Mouse (Mus musculus) megakaryocyte, embryonic 14.5 days (primary cell): ENCODE measurements around the gene Kank2. TPM values are rescaled to one million over a fixed set of nuclear protein-coding genes. Genes with fewer than 3 reads are reported as not detected.

Experiments used
- H3K27me3 ChIP-seq: replicated peaks from 2 replicates; pipeline ENCODE3; 2012; ENCODE audit warnings: inconsistent platforms
- H3K36me3 ChIP-seq: replicated peaks from 2 replicates; pipeline ENCODE3; 2012; ENCODE audit warnings: low read length, inconsistent platforms, mixed read lengths
- H3K4me1 ChIP-seq: 2 replicates; pipeline ENCODE4 v1.6.1; 2012; ENCODE audit warnings: inconsistent platforms
- H3K4me3 ChIP-seq: replicated peaks from 2 replicates; pipeline ENCODE3; 2012; ENCODE audit warnings: moderate library complexity, mild to moderate bottlenecking, inconsistent platforms
- H3K9me3 ChIP-seq: 2 replicates; pipeline ENCODE4 v1.6.1; 2012; ENCODE audit warnings: inconsistent platforms
- FLI1 ChIP-seq: IDR thresholded peaks from 2 replicates; pipeline ENCODE4 v1.6.1; 2012; ENCODE audit warnings: low read length, inconsistent platforms, mixed read lengths
- GATA1 ChIP-seq: IDR thresholded peaks from 3 replicates; pipeline ENCODE4 v1.6.1; 2012; ENCODE audit warnings: mixed read lengths, low read length, inconsistent platforms, borderline replicate concordance
- polyA plus RNA-seq: library from polyadenylated mRNA; stranded (reverse); fragments of >175 nt; gene quantifications from 2 replicates; pipeline ENCODE4 v1.2.3, GENCODE M21; 2012; ENCODE audit warnings: low replicate concordance; ENCODE audit not compliant: insufficient read depth

The Kank2 gene
- 0.51 TPM in 1 of 2 replicates, not detected in the other for polyA plus RNA-seq

DNA sequence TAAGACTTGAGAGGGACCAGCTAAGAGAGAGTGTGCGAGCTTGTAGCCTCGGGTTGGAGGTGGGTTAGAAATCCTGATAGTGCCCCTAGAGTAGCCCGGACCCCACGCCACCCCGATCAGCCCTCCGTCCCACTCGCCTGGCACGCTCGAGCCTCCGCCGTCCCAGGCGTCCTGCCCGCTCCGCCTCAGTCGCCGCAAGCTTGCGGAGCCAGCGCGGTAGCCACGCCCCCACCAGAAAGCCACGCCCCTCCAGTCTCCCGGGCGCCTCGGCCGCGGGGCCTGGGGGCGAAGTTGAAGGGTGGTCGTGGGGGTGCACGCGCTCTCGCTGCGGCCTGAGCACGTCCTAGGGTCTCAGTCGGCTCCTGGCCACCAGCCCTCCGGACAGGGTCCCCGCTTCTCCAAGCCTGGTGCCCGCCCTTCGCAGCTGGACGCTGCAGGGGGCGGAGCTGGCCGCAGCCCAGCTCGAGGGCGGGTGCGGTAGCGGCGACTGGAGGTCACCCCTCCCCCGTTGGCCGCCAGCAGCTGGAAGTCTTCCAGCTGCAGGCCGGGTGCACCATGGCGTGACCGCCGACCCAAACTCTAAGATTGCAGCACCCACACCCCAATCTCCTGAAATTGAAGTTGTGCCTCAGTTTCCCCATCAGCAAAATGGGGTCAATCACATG, at the start of gene Kank2:
TSS of gene Kank2 (minus strand) at position 400 of the 665 bp plus-strand sequence.
- peaks cover 68% of the 10 kb centered on the region for H3K27me3 ChIP-seq
- H3K9me3 ChIP-seq = peaks cover 13% of the 10 kb centered on the region
- no peak for TF ChIP-seq FLI1
- TF ChIP-seq GATA1 = no peak
- peaks cover 38% of the 10 kb centered on the region for H3K4me1 ChIP-seq
- peak within 1 kb of the TSS; percentile 94 for H3K4me3 ChIP-seq
- H3K36me3 ChIP-seq = peaks cover 19% of the 10 kb centered on the region

DNA sequence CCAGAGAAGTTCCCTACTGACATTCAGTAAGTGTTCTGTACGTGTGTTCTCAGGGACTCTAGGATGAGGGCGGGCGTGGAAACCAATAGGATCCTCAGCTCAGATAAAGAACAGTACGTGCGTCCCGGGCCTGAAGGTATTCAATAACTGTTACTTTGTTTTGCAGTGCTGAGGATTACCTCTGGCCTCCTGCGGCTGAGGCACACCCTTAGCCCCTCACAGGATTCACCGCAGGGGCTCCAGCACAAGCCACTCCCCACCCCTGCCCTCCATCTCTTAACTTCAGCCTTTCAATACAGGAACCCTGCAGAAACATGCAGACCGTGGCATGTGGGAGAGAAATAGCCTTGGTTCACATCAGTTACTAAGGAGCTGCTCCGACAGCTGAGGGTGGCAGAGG, 49.4 kb upstream of the Kank2 start:
- peaks cover 43% of the 10 kb centered on the region for H3K4me1 ChIP-seq
- no peaks in the 10 kb centered on the region for H3K9me3 ChIP-seq
- TF ChIP-seq GATA1 = no peak
- TF ChIP-seq FLI1 = no peak
- peaks cover 13% of the 10 kb centered on the region for H3K27me3 ChIP-seq
- no peaks in the 10 kb centered on the region for H3K36me3 ChIP-seq
- no peak overlapping the region for H3K4me3 ChIP-seq

DNA sequence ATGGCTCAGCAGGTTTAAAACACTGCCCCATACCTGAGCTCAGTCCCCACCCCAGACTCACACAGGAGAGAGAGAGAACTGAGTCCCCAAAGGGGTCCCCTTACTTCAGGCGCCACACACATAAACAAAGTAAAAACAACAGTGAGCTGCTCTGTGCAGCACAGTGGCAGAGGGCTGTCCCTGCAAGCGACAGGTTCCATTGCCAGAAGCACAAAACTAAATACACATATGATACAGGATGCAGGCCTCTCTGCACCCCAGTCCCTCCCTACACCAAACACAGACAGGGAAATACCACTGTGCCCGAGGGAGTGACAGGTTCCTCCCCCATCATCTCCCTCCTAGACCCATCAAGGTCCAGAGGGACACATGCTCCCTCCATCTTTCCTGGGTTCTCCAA, 48.9 kb upstream of the Kank2 start:
- Histone ChIP-seq H3K27me3 (peaks cover 10% of the 10 kb centered on the region), H3K4me3 (no peak overlapping the region), H3K9me3 (no peaks in the 10 kb centered on the region), H3K4me1 (peaks cover 43% of the 10 kb centered on the region), H3K36me3 (no peaks in the 10 kb centered on the region)
- TF ChIP-seq FLI1 (no peak), GATA1 (no peak)

DNA sequence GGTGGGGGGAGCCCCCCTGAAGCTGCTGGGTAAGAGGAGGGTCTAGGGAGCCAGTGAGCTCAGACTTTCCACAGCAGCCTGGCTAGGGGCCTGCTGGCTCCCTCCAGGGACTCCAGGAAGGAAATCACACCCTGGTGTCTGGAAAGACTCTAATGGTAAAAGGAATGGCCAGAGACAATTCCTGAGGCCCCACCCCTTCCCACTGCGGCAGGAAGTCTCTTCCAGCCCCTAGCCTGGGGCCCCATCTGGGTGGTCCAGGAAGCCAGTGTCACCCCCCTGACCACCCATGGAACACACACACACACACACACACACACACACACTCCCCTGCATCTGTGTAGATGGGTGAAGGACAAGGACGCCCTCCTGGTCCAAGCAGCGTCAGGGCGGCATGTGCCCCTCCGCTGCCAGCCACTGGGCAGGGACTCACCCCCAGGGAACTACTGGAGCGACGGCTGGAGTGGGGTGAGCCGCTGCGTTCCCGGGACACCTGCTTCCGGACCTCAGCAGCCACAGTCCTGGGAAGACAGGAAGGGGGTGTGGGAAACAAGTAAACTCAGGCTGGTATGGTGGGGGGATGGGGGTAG, 48.3 kb upstream of the Kank2 start:
- H3K9me3 ChIP-seq = no peaks in the 10 kb centered on the region
- TF ChIP-seq GATA1 (no peak), FLI1 (no peak)
- peaks cover 13% of the 10 kb centered on the region for H3K27me3 ChIP-seq
- peak overlapping the region; percentile 25 for H3K4me3 ChIP-seq
- H3K4me1 ChIP-seq = peaks cover 38% of the 10 kb centered on the region
- no peaks in the 10 kb centered on the region for H3K36me3 ChIP-seq

DNA sequence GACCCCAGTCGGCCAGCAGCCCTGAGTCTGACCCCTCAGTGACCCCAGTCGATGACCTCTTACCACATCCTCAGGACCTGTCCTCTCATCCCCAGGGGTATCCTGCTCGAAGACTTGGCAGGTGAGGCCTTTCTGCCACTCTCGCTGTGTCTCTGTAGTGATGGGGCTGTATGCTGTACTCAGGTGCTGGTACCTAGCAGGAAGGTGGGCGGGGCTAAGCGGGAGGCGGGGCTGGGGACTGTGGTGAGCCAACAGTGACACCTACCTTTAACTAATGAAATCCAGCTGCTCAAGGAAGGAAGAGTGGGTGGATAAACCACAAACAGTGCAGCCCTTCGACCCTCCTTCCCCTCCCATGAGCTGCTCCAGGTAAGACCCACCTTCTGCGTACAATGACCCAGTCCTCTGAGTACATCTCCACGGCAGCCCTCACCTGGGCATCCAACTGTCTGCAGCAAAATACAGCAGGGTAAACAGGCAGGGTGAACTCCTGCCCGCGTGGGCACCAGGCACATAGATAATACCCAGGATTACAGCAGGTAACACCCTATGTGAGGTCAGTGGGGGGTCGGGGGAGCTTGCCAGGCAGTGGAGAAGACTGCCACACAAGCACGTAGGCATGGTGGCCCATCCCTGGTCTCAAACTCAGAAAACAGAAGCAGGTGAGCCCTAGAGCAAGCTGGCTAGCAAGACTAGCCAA, 47.0 kb upstream of the Kank2 start:
- no peak for TF ChIP-seq GATA1
- TF ChIP-seq FLI1 = no peak
- H3K4me1 ChIP-seq = peaks cover 28% of the 10 kb centered on the region
- no peak overlapping the region for H3K4me3 ChIP-seq
- no peaks in the 10 kb centered on the region for H3K36me3 ChIP-seq
- H3K9me3 ChIP-seq = no peaks in the 10 kb centered on the region
- peaks cover 21% of the 10 kb centered on the region for H3K27me3 ChIP-seq

DNA sequence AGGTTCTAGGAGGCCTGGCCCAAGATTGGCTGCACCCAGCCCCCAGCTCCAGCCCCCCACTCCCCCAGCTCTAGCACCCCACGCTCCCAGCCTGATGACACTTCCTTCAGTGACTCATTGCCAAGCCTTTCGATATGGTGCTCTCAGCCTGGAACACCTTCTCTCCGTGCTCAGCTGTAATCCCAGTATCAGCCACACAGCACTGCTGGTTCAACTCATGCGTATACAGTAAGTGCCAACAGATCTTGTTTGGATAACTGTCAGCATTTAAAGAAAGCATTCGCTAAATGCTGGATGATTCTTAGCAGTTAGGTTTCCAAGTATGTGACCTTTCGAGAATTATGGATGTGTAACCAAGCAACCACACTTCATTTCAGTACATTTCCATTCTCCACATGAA, 44.5 kb upstream of the Kank2 start:
- H3K36me3 ChIP-seq = no peaks in the 10 kb centered on the region
- no peak for TF ChIP-seq FLI1
- no peak for TF ChIP-seq GATA1
- no peak overlapping the region for H3K4me3 ChIP-seq
- H3K27me3 ChIP-seq = peaks cover 16% of the 10 kb centered on the region
- H3K9me3 ChIP-seq = no peaks in the 10 kb centered on the region
- peaks cover 28% of the 10 kb centered on the region for H3K4me1 ChIP-seq

DNA sequence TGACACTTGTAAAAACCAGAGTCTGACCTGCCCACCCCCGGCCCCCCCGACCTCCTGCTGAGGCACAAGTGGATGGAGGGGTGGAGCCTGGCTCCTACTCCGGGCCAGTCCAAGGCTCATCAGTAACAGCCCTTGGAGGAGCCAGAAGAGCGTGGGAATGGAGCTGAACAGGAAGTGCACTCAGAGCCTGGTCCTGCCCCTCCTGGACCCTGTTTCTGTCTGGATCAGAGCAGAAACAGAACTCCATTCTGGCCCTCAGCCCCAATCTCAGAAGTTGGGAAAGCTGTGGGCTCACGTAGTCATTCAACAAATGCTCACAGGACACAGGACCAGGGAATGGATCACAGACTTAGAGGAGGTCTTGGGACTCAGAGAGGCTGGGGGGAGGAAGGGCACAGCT, 43.8 kb upstream of the Kank2 start:
- Histone ChIP-seq H3K4me3 (no peak overlapping the region), H3K36me3 (no peaks in the 10 kb centered on the region), H3K27me3 (peaks cover 15% of the 10 kb centered on the region), H3K4me1 (peaks cover 24% of the 10 kb centered on the region), H3K9me3 (no peaks in the 10 kb centered on the region)
- TF ChIP-seq FLI1 = no peak

DNA sequence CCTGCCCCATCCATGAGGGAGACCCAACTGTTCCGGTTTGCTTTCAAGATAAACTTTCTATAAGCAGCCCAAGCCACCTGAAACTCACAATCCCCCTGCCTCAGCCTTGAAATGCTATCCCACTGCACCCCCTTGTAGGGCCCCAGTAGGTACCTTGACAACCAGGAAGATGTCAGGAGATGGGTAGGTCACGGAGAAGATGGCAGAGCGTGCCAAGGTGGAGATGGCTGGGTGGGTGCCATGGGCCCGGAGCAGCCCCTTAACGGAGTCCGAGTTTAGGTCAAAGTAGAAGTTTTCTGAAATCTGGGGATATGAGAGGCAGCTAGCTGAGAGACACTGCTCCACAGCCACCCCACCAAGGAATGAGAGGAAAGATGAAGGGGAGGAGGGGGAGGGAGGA, 42.8 kb upstream of the Kank2 start:
- H3K4me3 ChIP-seq = no peak overlapping the region
- TF ChIP-seq FLI1 (no peak), GATA1 (no peak)
- H3K36me3 ChIP-seq = no peaks in the 10 kb centered on the region

DNA sequence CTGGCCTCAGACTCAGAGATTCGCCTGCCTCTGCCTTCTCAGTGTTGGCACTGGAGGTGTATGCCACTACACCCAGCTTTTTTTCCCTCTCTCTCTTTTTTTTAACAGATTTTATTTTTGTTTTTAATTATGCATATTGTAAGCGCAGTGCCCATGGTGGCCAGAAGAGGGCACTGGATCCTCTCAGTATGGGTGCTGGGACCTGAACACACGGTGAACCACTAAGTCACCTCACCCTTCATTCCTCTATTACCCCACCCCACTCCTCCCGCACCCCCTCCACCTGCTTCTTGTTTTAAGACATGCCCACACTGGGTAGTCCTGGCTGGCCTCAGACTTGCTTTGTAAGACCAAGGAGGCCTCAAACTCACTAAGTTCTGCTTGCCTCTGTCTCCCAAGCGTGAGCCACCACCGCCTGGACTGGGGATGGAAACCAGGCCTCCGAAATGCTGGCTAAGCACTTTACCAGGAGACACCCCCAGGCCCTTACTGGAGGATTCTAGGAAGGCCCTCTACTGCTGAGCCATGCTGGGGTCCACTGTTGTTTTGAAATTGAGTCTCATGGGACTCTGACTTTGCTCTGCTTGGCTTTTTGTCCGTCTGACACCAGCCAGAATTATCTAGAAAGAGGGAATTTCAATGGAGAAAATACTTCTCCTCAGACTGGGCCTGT, 41.7 kb upstream of the Kank2 start:
- Histone ChIP-seq H3K4me1 (peaks cover 7% of the 10 kb centered on the region; the same call in 1 of the 2 replicates), H3K9me3 (no peaks in the 10 kb centered on the region), H3K4me3 (no peak overlapping the region), H3K27me3 (peaks cover 24% of the 10 kb centered on the region), H3K36me3 (no peaks in the 10 kb centered on the region)
- no peak for TF ChIP-seq GATA1
- TF ChIP-seq FLI1 = no peak

More for the DNA sequence above, 42.8 kb upstream of the Kank2 start:
- Histone ChIP-seq H3K4me1 (peaks cover 13% of the 10 kb centered on the region; the same call in 1 of the 2 replicates), H3K27me3 (peaks cover 21% of the 10 kb centered on the region), H3K9me3 (no peaks in the 10 kb centered on the region)

DNA sequence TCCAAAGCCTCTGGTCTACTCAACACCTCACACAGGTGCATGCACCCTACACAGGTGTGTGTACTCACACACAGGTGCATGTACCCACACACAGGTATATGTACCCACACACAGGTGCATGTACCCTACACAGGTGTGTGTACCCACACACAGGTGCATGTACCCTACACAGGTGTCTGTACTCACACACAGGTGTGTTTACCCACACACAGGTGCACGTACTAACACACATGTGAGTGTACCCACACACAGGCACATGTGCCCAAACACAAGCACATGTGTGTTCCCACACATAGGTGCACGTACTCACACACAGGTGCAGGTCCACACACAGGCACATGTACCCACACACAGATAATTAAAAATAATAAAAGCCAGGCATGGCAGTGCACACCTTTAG, 39.1 kb upstream of the Kank2 start:
- no peaks in the 10 kb centered on the region for H3K9me3 ChIP-seq
- H3K4me3 ChIP-seq = peak overlapping the region; percentile 5
- TF ChIP-seq FLI1 = no peak
- TF ChIP-seq GATA1 = no peak
- H3K27me3 ChIP-seq = peaks cover 21% of the 10 kb centered on the region
- no peaks in the 10 kb centered on the region for H3K36me3 ChIP-seq
- H3K4me1 ChIP-seq = peaks cover 4% of the 10 kb centered on the region; the same call in 1 of the 2 replicates
